In the genomic region with DNA sequence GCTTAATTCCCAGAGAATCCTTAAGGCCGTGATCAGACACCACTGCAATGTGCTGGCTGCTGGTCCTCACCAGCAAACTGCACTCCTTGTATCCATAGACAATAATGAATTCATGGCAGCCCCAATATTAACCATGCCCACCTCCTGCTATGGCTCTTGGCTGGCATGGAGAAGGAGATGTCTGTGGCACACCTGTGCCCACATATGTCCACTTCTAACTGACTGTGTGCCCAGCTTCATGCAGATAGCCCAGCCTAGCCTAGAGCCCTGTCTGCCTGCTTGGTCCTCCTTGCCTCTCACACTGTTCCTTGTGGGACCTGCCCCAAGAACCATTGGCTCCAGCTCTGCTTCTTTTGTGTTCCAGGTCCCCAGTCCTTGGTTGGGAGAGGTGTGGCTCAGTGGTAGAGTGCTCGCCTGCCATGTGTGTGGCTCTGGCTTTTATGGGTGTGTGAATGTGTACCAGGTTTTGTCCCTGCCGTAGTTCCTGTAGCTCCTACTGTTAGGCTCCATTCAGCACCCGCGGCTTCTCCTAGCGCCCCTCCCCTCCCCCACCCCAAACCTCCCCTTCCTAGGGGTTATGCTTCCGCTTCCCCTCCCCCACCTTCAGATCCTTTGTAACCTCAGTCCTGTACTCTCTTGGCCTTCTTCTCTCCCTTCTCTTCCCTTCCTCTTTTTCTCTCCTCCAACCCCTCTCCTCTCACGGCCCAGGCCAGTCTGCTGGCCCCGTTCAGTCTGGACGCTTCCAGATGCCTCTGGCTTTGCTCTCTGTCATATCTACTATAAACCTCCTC, we compare ENCODE assay signal across 8 mouse cellular contexts. TPM values are rescaled to one million over a fixed set of nuclear protein-coding genes. Genes with fewer than 3 reads are reported as not detected.
DNase-seq lines count a peak whose midpoint lies in the region; ATAC-seq and TF ChIP-seq lines count a peak whose summit lies in the region.

No protein-coding gene starts in this region.

- peak overlapping the region in 1 of 2 experiments; percentile 61; a peak in 1 of 4 replicates for H3K27ac ChIP-seq in heart, embryonic 14.5 days (replicated peaks in 1 of 2; ENCODE audit: control insufficient read depth in 1 of 2, insufficient read depth in 1 of 2, low read depth in 2 of 2, low read length in 2 of 2)
- no peak overlapping the region for H3K27ac ChIP-seq in heart, embryonic 12.5 days (ENCODE audit: poor library complexity, severe bottlenecking)
- peak overlapping the region; percentile 71 for H3K27ac ChIP-seq in liver, embryonic 16.5 days (ENCODE audit: low read length)

- H3K4me3 ChIP-seq in heart, embryonic 14.5 days (ENCODE audit: control insufficient read depth in 1 of 2, insufficient read depth in 1 of 2, low read depth in 1 of 2, low read length in 2 of 2): no peak overlapping the region
- H3K4me3 ChIP-seq in heart, embryonic 12.5 days: no peak overlapping the region
- peak overlapping the region; percentile 80 for H3K4me3 ChIP-seq in E14TG2a.4 (replicated peaks; ENCODE audit: low read length)
- no peak overlapping the region; the same call in 1 of the 2 replicates for H3K4me3 ChIP-seq in liver, embryonic 16.5 days (ENCODE audit: low read depth, low read length)

- H3K9me3 ChIP-seq in heart, embryonic 14.5 days (ENCODE audit: control insufficient read depth, low read length): no peaks in the 10 kb centered on the region
- no peaks in the 10 kb centered on the region for H3K9me3 ChIP-seq in heart, embryonic 12.5 days (replicated peaks)
- H3K9me3 ChIP-seq in E14TG2a.4 (ENCODE audit: low read length): no peaks in the 10 kb centered on the region
- no peaks in the 10 kb centered on the region for H3K9me3 ChIP-seq in liver, embryonic 16.5 days (replicated peaks; ENCODE audit: control insufficient read depth, low read length)

- no peak overlapping the region for H3K9ac ChIP-seq in heart, embryonic 14.5 days (ENCODE audit: low read length)
- no peak overlapping the region for H3K9ac ChIP-seq in heart, embryonic 12.5 days
- peak overlapping the region; percentile 60; the same call in 1 of the 2 replicates for H3K9ac ChIP-seq in liver, embryonic 16.5 days (ENCODE audit: low read depth, low read length)

- DNase-seq in cerebellum, postnatal 36 days: peak; percentile 30 to 39
- no peak for DNase-seq in right cerebral cortex, postnatal 14 days
- DNase-seq in adrenal gland, postnatal 25 days: no peak
- DNase-seq in frontal cortex, postnatal 36 days (ENCODE audit: low spot score in 2 of 2): no peak

- ATAC-seq in heart, embryonic 14.5 days (ENCODE audit: insufficient number of reproducible peaks, insufficient read depth, low FRiP score, low read depth): 0 out of 2 replicates have a peak, but pooled peaks have one; percentile 10
- no peak for ATAC-seq in heart, embryonic 12.5 days (ENCODE audit: insufficient number of reproducible peaks, low FRiP score)
- no peak; the same call in 1 of the 2 replicates for ATAC-seq in liver, embryonic 16.5 days (ENCODE audit: low read depth)

- H3K4me2 ChIP-seq in heart, embryonic 14.5 days (ENCODE audit: low read length): peak overlapping the region; percentile 19; the same call in 1 of the 2 replicates
- no peak overlapping the region for H3K4me2 ChIP-seq in heart, embryonic 12.5 days
- H3K4me2 ChIP-seq in liver, embryonic 16.5 days (ENCODE audit: low read depth, low read length): peak overlapping the region; percentile 52

- peaks cover 14 to 17% of the 10 kb centered on the region in 2 experiments for H3K4me1 ChIP-seq in heart, embryonic 14.5 days (ENCODE audit: control insufficient read depth in 2 of 2, insufficient read depth in 2 of 2, low read length in 2 of 2)
- peaks cover 31% of the 10 kb centered on the region for H3K4me1 ChIP-seq in heart, embryonic 12.5 days (replicated peaks)
- peaks cover 70% of the 10 kb centered on the region for H3K4me1 ChIP-seq in E14TG2a.4 (replicated peaks; ENCODE audit: low read depth, low read length)
- peaks cover 33% of the 10 kb centered on the region for H3K4me1 ChIP-seq in liver, embryonic 16.5 days (ENCODE audit: control insufficient read depth, low read depth, low read length)

- TF ChIP-seq CTCF in E14TG2a.4 (conservative IDR thresholded peaks at IDR 0.05; ENCODE audit: low read length): no peak

- H3K27me3 ChIP-seq in heart, embryonic 14.5 days (ENCODE audit: control insufficient read depth, insufficient read depth, low read length): no peaks in the 10 kb centered on the region
- no peaks in the 10 kb centered on the region for H3K27me3 ChIP-seq in heart, embryonic 12.5 days (replicated peaks)
- no peaks in the 10 kb centered on the region for H3K27me3 ChIP-seq in E14TG2a.4 (ENCODE audit: insufficient read depth, low read length)
- H3K27me3 ChIP-seq in liver, embryonic 16.5 days (ENCODE audit: control insufficient read depth, insufficient read depth, low read depth, low read length): no peaks in the 10 kb centered on the region

- H3K36me3 ChIP-seq in heart, embryonic 14.5 days (ENCODE audit: control insufficient read depth, insufficient read depth, low read length): no peaks in the 10 kb centered on the region
- H3K36me3 ChIP-seq in heart, embryonic 12.5 days: no peaks in the 10 kb centered on the region
- H3K36me3 ChIP-seq in E14TG2a.4 (ENCODE audit: insufficient read depth, low read length): no peaks in the 10 kb centered on the region
- no peaks in the 10 kb centered on the region for H3K36me3 ChIP-seq in liver, embryonic 16.5 days (ENCODE audit: control insufficient read depth, insufficient read depth)

- 29% methylated on average over 10 of the region's 10 CpGs for WGBS in heart, embryonic 14.5 days
- WGBS in heart, embryonic 12.5 days: 34% methylated on average over 10 of the region's 10 CpGs
- WGBS in liver, embryonic 16.5 days (ENCODE audit: insufficient replicate concordance): 15% methylated on average over 10 of the region's 10 CpGs

RNA-seq across cellular contexts. Expression of gene Piezo1, which starts 6.3 kb away (rescaled TPM):
- polyA plus RNA-seq in heart, embryonic 14.5 days (2014; fragmentation: Nextera tagmentation; extraction: Ambion mirVana): 14.9 and 16.3 TPM in 2 replicates
- polyA plus RNA-seq in heart, embryonic 12.5 days (2016; fragmentation: Nextera tagmentation; extraction: Ambion mirVana): 25.5 and 27.8 TPM in 2 replicates
- 11.3 and 15.5 TPM in 2 replicates for polyA plus RNA-seq in liver, embryonic 16.5 days (2015; fragmentation: Nextera tagmentation; extraction: Ambion mirVana)
- total RNA-seq in adrenal gland, postnatal 25 days (2021): 18.3 and 20.1 TPM in 2 replicates

RNA-seq across cellular contexts. Expression of gene Cdt1, which starts 10.4 kb away (rescaled TPM):
- polyA plus RNA-seq in heart, embryonic 14.5 days (2014; fragmentation: Nextera tagmentation; extraction: Ambion mirVana): 23.2 and 27.6 TPM in 2 replicates
- polyA plus RNA-seq in heart, embryonic 12.5 days (2016; fragmentation: Nextera tagmentation; extraction: Ambion mirVana): 36.9 and 38.9 TPM in 2 replicates
- 34.7 and 41.1 TPM in 2 replicates for polyA plus RNA-seq in liver, embryonic 16.5 days (2015; fragmentation: Nextera tagmentation; extraction: Ambion mirVana)
- 12.5 and 17.7 TPM in 2 replicates for total RNA-seq in adrenal gland, postnatal 25 days (2021)

RNA-seq across cellular contexts. Expression of gene Aprt, which starts 19.3 kb away (rescaled TPM):
- polyA plus RNA-seq in heart, embryonic 14.5 days (2014; fragmentation: Nextera tagmentation; extraction: Ambion mirVana): 240 and 243 TPM in 2 replicates
- polyA plus RNA-seq in heart, embryonic 12.5 days (2016; fragmentation: Nextera tagmentation; extraction: Ambion mirVana): 209 and 232 TPM in 2 replicates
- 196 and 204 TPM in 2 replicates for polyA plus RNA-seq in liver, embryonic 16.5 days (2015; fragmentation: Nextera tagmentation; extraction: Ambion mirVana)
- 50.6 and 66.4 TPM in 2 replicates for total RNA-seq in adrenal gland, postnatal 25 days (2021)

RNA-seq across cellular contexts. Expression of gene Galns, which starts 53.8 kb away (rescaled TPM):
- polyA plus RNA-seq in heart, embryonic 14.5 days (2014; fragmentation: Nextera tagmentation; extraction: Ambion mirVana): 10.3 and 11.2 TPM in 2 replicates
- 12.7 and 13.5 TPM in 2 replicates for polyA plus RNA-seq in heart, embryonic 12.5 days (2016; fragmentation: Nextera tagmentation; extraction: Ambion mirVana)
- polyA plus RNA-seq in liver, embryonic 16.5 days (2015; fragmentation: Nextera tagmentation; extraction: Ambion mirVana): 8.1 and 8.6 TPM in 2 replicates
- total RNA-seq in adrenal gland, postnatal 25 days (2021): 6.2 and 7.3 TPM in 2 replicates

RNA-seq across cellular contexts. Expression of gene Trappc2l, which starts 54.0 kb away (rescaled TPM):
- polyA plus RNA-seq in heart, embryonic 14.5 days (2014; fragmentation: Nextera tagmentation; extraction: Ambion mirVana): 78.2 and 84.8 TPM in 2 replicates
- 45.1 and 45.8 TPM in 2 replicates for polyA plus RNA-seq in heart, embryonic 12.5 days (2016; fragmentation: Nextera tagmentation; extraction: Ambion mirVana)
- polyA plus RNA-seq in liver, embryonic 16.5 days (2015; fragmentation: Nextera tagmentation; extraction: Ambion mirVana): 21.5 and 22.8 TPM in 2 replicates
- 57.9 and 63.3 TPM in 2 replicates for total RNA-seq in adrenal gland, postnatal 25 days (2021)

Comparison
In these comparisons a context has a peak if more than half of its experiments do, and no peak if none do; other contexts are left out.
1. DNase-seq: peak in cerebellum, postnatal 36 days (2 of 2); none in right cerebral cortex, postnatal 14 days (single experiment), adrenal gland, postnatal 25 days (single experiment) and frontal cortex, postnatal 36 days (0 of 2).